Mouse (Mus musculus) frontal cortex, postnatal 25 days (tissue): ENCODE data around the gene Soga1.
A peak's percentile ranks its signal among the peaks of the same experiment; 100 is the strongest.

Source experiments
- DNase-seq, 2 experiments: peaks; one replicate each; pipeline ENCODE4 v3.0.0; 2022; ENCODE audit warnings: low spot score in 2 of 2

The Soga1 gene

DNA sequence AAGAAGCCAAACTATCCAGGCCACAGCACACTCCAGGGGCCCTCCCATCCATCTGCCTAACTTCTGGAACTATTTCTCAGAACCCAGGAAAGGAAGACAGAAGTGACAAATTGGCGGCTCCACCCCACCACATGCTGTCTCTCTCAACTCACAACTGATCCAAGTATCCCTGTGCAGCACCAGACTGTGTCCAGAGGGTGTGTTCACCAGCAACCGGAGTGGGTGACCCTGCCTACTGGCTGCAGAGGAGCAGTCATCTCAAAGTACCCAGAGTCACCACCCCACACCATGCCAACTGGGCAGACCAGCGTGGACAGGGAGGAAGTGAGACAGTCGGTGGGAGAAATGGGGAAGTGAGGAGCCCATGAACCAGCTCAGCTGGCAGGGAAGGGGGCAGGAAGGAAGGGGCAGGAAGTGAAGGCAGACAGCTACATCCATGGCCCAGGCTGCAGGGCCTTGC, 15.8 kb downstream of the Soga1 start:
- DNase-seq = no peak

DNA sequence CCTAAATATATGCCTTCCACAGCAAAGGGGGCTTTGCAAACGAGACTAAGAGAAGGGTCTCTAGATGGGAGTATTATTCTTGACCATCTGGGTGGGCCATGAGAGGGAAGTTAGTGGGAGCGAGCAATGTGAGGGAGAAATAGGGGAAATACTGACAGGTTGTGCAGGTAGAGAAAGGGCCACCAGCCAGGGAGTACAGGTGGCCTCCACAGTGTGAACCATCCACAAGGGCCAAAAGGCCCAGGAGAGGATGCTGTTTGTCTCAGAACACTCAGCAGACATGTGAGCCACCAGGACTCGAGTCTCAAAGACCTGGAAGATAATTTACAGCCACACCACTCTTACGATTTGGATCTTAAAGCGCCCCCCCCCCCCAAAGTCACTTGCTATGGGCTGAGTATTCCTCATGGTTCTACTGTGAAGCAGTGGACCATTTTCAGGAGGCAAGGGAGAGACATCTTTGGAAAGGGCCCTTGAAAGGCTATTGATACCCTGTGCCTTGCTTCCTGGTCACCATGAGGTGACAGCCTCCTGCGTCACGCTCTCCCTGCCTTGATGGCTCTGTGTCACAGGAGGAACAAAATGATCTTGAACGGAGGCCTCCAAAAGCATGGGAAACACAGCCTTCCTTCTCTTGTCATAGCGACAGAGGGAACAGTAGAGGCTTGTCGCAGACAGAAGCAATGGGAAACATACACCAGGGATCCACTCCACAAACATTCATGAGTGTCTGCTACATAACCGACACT, 18.3 kb downstream of the Soga1 start:
- no peak for DNase-seq

DNA sequence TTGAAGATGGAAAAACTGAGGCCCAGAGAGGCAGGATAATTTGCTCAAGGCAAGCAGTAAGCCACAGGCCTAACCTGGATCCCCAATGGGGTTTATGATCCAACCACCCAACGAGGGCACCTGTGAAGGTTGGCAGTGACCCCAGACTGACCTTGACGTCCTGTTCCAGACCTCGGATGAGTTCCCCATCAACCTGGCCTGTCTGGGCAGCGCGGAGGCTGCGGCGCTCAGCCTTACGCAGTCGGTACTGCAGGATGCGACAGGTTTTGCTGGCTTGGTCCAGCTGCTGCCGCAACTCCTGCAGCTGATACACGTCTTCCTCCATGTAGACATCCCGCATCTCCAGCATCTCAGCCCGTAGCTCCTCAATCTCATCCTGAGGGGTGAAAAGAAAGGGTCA, 19.0 kb downstream of the Soga1 start:
- DNase-seq = no peak

DNA sequence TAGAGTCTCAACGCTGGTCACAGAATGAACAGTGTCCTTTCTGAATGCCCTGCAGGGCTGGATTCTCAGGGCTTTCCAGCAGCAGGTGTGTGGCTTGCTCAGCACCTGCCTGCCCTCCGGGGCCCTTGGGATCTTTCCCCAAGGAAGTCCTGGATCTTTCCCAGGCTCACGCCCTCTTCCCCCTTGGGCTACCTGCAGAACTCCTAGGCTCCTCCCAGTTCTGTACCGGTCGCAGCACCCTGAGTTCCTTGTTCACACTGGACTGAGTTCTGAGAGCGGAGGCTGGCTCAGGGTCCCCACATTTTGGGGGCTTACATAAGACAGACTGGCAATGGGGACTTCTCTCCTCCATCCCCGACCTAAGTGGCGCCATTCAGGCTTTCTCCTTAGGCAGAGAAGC, 19.9 kb downstream of the Soga1 start:
- no peak for DNase-seq

DNA sequence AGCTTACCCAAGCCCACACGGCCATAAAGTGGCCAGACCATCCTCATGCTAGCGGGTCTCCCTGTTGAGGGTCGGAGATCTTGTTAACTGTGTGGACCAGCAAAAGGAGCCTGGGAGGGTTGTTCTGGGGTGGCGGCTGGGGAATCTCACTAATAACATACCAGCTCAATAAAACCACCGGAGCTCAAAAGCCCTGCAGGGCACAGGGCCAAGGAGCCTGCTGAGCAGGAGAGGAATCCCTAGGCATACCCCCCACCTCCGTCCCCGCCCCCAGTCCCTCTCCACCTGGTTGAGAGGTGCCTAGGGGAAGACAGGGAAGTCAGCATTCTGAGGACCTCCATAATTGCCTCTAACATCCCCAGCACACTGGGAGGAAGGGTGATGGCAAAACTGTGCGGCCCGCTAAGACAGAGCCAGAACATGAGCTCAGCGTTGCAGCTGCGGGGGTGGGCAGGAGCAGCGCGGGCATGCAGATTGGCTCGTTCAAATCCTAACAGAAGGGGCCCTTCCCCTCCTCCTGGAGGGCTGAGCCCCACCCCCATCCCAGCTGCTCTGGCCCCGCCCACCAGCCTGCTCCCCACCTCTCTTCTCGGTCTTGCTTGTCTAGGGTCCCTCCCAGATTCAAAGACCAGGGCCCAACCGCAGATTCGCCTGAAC, 20.6 kb downstream of the Soga1 start:
- DNase-seq = peak; percentile 39 to 46

DNA sequence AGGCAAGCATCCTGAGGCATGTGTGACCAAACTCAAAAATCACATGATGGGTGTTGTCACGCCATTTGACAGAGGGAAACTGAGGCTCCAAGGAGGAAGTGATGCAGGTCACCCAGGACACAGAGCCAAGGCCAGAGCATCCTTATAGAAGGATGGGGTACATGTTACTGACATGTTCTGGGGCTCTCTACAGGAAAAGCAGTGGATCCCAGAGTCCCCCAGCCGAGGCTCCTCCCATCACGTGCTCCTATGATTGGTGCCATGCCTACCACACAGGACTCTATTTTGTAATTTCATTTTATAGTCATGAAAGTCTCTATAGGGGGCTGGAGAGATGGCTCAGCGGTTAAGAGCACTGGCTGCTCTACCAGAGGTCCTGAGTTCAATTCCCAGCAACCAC, 21.3 kb downstream of the Soga1 start:
- DNase-seq = no peak

DNA sequence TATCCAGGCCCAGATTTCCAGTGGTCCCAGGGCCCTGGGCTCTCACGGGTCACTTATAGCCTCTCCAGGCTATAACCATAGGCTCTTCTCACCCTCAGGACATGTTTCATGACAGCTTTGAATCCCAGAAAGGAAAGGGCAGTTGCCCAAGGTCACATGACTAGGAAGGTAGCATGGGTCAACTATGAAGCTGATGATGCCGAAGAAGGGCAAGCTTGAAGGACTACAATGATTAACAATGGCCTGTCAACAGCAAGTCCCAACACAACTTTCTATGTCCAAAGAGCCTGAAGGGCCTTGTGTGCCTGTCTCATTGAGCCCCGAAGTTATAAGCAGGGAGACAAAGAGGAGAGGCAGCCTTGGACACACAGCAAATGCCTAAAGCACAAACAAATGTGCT, 21.9 kb downstream of the Soga1 start:
- DNase-seq = no peak

DNA sequence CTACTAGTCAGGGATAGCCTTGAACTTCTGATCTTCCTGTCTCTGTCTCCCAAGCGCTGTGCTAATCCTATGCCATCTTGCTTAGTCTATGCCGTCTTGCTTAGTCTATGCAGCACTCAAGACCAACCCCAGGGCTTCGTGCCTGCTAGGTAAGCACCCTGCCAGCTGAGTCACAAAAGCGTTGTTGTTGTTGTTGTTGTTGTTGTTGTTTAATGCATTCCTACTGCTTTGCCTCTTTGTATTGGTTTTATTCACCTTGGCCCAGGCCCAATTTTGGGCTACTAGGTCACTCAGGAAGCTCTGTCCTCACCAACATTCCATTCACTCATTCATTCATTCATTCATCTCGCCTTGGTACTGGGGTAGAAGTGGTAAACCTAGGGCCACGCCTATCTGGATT, 23.3 kb downstream of the Soga1 start:
- DNase-seq = no peak

DNA sequence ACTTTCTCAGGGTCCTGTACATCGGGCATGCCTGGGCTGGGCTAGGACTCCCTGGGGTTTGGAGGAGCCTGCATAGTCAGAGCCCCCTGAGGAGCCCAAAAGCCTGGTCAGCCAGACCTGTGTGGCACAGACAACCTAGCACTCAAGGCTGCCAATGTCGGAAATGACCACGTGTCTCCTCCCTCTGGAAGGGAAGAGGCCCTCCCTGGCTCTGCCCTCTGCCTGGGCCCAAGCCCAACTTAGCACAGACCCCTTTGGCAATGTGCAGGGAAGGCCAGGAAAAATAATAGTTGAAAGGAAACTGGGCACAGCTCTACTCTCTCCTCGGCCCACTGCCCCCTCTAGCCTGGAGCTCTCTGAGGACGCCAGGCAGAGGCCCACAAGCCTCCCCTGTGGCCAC, 24.2 kb downstream of the Soga1 start:
- no peak for DNase-seq

DNA sequence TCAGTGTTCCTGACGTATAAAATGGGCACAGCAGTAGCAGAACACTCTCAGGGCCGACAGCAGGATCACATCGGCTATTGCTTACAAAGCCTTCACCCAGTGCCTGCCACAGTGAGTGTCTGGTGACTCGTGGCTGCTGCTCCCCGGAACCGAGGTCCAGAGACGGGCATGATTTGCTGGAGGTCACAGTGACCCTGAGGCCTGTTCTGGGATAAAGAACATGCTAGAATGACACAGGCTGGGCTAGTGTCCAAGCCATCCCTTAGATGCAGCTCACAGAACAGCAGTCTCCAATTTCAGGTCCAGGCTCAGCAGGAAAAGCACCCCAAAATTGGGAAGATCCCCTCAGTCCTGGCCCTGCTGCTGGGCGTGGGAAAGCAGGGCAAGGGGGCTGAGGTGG, 24.8 kb downstream of the Soga1 start:
- DNase-seq = no peak

DNA sequence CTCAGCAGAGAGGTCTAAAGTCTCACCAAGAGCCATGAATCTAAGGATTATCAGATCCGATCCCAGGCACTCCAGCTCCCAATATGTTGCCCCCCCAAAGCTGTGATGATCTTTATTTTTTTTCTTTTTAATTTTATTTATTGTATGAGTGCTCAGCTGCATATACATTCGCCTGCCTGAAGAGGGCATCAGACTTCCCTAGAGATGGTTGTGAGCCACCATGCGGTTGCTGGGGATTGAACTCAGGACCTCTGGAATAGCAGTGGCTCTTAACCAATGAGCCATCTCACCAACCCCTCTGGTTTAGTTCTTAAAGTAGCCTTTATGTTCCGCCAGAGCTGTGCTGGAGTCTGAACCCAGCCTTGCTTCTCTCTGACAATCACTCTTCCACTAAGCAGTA, 25.3 kb downstream of the Soga1 start:
- no peak for DNase-seq

DNA sequence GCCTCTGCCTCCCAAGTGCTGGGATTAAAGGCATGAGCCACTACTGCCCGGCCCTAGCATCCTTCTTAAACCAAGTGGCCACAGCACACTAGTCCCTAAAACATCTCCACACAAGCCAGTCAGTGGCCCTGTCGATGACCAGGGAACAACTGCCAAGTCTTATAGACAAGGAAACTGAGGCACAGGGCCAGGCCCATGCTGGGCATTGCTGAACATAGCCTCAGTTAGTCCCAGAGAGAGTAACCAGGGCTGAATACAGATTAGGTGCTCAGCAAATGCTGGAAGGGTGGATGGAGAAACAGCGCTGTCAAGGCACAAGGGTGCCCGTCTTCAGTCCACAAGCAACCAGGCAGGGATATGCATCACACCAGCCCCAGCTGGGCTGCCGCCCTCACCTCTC, 25.9 kb downstream of the Soga1 start:
- no peak for DNase-seq

DNA sequence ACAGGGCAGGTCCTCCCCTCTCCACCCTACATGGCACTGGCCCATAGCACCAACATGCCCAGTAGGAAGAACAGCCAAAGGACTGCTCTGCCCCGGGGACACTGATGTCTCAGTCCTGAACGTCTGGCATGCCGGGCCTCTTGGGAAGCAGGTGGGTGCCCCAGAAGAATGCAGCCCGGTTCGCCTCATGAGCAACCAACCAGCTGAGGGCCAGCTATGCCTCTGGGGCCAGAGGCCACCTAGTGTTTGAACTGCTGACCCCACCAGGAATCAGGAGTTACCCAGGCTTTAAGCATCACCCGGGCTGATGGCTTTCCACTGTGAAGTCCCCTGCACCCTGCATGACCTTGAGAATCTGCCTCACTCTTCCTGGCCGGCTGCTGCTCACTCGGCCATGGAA, 26.6 kb downstream of the Soga1 start:
- DNase-seq = no peak

DNA sequence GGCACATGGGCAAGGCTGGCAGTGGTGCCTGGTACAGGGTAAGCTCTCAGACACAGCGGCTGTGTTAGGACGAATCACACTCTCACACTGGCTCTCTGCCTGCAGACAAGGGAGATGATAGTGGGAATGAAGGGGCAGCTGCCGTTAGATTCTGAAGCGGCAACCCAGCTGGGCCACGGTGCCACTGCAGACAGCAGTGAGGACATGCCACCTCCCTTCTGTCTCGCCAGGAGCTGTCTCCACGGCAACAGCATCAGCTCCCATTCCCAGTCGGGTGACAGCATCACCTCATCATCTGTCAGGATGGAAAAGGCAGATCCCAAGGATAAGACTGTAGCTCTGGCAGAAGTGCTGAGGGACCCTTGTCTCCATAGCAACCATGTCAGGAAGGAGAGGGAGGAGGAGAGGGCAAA, 29.2 kb downstream of the Soga1 start:
- DNase-seq = no peak

DNA sequence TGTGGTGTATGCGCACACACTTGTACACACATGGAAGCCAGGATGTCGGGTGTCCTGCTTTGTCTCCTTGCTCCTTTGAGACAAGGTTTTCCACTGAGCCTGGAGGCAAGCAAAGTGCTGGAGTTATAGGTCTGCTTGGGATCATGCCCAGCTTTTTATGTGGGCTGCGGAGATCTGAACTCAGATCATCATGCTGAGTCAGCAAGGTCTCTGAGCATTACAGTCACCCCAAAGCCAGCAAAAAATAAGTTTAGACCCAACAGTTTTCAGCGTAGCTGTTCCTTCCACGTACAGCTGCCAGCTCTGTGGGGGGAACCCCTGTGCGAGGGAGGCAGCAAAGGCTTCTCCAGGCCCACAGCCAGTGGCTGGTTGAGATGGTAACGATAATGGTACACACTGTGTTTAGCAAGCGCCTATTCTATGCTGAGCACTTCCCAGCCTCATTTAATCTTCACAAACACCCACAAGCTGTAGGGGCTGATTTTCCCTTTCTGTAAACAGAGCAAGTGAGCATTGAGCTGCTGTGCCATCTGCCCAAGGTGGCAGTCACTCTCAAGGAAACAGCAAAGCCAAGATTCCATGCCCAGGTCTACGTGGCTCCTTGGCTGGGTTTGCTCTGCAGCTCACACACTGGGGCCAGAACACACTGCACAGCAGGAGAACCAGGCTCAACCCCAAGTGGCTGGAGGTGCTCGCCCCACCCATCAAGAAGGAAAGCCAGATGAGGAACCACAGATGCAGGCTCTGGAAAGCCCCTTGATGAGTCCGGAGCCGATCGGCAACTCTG, 30.5 kb downstream of the Soga1 start:
- DNase-seq = peak in 1 of 2 experiments; percentile 58

DNA sequence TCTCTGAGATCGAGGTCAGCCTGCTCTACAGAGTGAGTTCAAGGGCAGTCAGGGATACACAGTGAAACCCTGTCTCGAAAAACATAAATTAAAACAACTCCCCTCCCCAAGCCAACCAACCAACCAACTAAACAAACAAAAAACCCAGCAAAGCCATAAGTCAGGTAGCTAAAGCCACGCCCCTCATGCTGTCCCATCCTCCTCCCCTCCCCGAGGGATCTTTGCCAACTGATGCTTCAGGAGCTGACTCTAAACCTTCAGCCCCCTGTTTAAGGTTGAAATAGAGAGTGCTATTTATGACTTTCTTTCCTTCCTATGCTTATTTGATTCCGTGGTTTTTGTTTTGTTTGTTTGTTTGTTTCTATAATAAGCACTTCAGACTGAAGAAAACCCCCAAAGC, 32.1 kb downstream of the Soga1 start:
- no peak for DNase-seq

DNA sequence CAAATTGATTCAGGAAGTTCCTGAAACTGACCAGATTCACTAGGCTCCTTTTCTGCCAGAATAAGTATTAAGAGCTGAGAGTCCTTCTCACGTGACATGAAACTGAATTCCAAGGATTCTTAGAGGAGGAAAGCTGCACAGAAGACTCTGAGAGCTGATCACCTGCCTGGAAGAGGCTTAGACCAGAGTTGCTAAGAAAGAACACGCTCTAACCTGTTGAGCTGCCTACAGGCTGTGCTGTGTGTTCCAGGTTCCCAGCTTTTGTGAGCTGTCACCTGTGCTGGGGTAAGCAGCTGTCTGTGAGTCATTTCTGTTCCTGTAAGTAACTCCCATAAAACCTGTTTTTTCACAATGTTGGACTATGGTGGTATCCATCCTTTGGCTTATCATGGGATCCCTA, 33.1 kb downstream of the Soga1 start:
- no peak for DNase-seq

DNA sequence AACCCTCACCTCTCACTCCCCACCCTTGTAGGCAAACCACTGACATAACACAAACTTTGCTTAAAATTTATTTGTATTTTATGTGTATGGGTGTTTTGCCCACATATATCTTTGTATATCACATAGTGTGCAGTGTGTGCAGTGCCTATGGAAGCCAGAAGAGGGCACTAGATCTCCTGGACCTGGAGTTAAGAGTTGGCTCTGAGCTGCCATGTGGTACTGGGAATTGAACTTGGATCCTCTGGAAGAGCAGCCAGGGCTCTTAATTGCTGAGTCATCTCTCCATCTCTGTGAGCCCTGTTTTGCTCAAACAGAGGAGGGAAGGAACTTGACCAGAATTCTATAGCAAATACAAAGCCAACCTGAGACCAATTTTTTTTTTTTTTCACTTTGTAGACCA, 35.1 kb downstream of the Soga1 start:
- DNase-seq = no peak

DNA sequence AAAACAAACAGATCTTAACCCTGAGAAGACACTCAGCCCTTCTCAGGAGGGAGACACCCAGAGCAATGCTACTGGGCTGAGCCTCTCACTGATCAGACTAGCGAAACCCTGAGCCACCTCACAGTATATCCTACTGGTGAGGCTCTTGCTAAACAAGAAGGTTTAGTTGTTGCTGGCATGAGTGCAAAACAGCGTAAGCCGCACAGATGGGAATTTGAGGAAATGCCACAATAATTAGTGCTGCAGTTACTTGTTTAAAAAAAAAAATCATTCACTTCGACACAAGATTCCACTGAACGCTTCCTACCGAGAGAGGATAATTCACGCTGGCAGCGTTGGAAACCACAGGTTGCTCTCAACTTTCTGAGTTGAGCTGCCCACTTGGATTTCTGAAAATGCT, 35.5 kb downstream of the Soga1 start:
- DNase-seq = no peak

DNA sequence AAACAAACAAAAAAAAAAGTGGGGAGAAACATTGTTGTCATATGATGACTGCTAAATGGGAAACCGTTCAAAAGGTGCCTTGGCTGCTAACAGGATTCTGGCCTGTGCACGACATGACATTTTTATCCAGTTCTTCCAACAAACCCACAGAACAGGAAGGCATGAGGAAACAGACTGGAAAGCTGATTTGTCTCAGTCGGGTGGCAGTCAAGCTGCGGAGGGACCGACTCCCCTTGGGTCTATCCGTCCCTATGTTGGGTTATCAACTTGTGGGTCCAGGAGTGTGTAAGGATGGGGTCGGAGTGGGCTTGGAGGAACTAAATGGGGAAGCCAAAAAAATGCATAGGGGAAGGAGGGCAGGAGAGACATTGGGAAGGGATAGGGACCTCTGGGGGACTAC, 37.6 kb downstream of the Soga1 start:
- no peak for DNase-seq

DNA sequence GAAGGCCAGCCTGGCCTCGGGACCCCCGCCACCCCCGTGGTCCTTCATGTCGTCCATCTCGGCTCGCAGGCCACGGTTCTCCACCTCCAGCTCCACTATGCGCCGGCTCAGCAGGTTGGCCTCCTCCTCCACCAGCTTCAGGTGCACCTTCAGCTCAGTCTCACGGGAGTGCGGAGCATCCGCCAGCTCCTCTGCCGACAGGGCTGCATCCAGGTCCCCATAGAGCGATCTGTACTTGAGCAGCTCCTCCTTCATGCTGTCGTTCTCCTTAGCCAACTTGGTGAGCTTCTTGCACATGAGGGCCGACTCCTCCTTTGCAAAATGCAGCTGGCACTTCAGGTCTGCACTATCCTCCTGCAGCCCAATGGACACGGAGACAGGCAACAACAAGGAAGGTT, 38.4 kb downstream of the Soga1 start:
- DNase-seq = no peak

DNA sequence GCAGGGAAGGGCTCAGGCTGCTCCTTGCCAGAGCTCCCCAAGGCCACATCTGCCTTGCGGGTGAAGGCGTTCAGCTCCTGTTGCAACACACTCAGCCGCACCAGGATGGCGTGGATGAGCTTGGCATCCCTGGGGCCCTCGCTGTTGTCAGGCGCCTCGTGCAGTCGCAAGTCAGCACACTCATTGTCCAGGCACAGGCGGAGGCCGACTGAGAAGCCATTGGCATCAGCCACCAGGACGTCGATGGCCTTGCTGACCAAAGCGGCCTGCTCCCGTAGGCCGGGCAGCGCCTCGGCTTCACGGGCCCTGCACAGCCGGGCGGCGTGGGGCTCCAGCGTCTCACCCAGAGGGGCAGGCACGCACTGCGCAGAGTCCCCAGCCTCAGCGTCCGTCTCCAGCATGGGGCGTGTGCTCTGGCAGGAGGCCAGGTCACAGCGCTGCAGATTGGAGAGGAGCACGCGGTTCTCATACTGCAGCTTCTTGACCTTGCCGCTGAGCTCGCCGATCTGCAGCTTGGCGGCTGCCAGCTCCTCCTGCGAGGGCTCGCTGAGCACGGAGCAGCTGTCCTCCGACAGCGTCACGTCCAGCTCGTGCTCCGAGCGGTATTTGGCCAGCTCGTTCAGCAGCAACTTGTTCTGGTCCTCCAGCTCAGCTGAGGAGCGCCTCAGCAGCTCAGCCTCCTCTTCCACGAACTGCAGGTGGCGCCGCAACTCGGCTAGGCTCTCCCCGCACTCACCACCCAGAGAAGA, 39.0 kb downstream of the Soga1 start:
- no peak for DNase-seq
